Mouse (Mus musculus): Measurements from ENCODE around the gene Cldnd2. TPM values are rescaled to one million over a fixed set of nuclear protein-coding genes. Genes with fewer than 3 reads are reported as not detected.

Gene Cldnd2
- total RNA-seq, 2 experiments from 2014 or later, result not detected

Small RNA genes lying within 50 kb of the gene (microRNA-seq; reads per million reads assigned to microRNA genes)
- 4.8 to 6.3 reads per million in 2 experiments for gene Mir7051

Other genes with a start within 250 kb of the Cldnd2 start
- gene Zfp715, start 127.5 kb upstream of the Cldnd2 start, total RNA-seq (2021), result 10 to 100 TPM; 13.9 to 15.3 TPM
- gene Siglecf, start 89.4 kb upstream of the Cldnd2 start, total RNA-seq (2021), result under 1 TPM in 1 of 2 experiments, not detected in 1; 0.10 TPM
- under 1 TPM; 0.09 to 0.55 TPM for gene Siglecg, start 32.6 kb upstream of the Cldnd2 start, total RNA-seq (2021)
- not detected for gene Lim2, start 13.1 kb upstream of the Cldnd2 start, total RNA-seq (2021)
- gene Nkg7, start 3.7 kb upstream of the Cldnd2 start, total RNA-seq (2021), result not detected
- gene Etfb, start 3.3 kb downstream of the Cldnd2 start, total RNA-seq (2021), result 100 to 1,000 TPM; 882 to 955 TPM
- gene Gm45233, start 3.3 kb downstream of the Cldnd2 start, total RNA-seq (2021), result 1 to 10 TPM; 2.9 to 3.0 TPM
- gene Vsig10l, start 22.4 kb downstream of the Cldnd2 start, total RNA-seq (2021), result 1 to 10 TPM; 4.1 to 6.3 TPM
- under 1 TPM; 0.29 TPM for gene Iglon5, start 49.3 kb downstream of the Cldnd2 start, total RNA-seq (2021)
- not detected for gene 4931406B18Rik, start 65.2 kb downstream of the Cldnd2 start, total RNA-seq (2021)
- gene Cd33, start 103.6 kb downstream of the Cldnd2 start, total RNA-seq (2021), result 1 to 10 TPM; 1.7 to 2.1 TPM
- 1 to 10 TPM; 1.0 to 1.1 TPM for gene Zfp658, start 121.5 kb downstream of the Cldnd2 start, total RNA-seq (2021)
- gene Zfp719, start 138.8 kb downstream of the Cldnd2 start, total RNA-seq (2021), result 1 to 10 TPM; 9.4 to 10.0 TPM
- not detected for gene Zfp819, start 166.4 kb downstream of the Cldnd2 start, total RNA-seq (2021)
- gene Ceacam18, start 193.9 kb downstream of the Cldnd2 start, total RNA-seq (2021), result not detected
- under 1 TPM; 0.34 to 0.48 TPM for gene Siglece, start 219.4 kb downstream of the Cldnd2 start, total RNA-seq (2021)
- gene Ctu1, start 231.2 kb downstream of the Cldnd2 start, total RNA-seq (2021), result 1 to 10 TPM; 4.7 to 5.6 TPM
- gene Klk14, start 249.6 kb downstream of the Cldnd2 start, total RNA-seq (2021), result not detected

All from heart, postnatal 4 days (tissue).